Mouse (Mus musculus) adipocyte (in vitro differentiated cells): ENCODE results near the gene Slc35b2.

Experiments
- DNase-seq: peaks from one replicate; pipeline ENCODE4 v3.0.0-alpha.2; 2016; ENCODE audit warnings: low spot score

Gene Slc35b2

DNA sequence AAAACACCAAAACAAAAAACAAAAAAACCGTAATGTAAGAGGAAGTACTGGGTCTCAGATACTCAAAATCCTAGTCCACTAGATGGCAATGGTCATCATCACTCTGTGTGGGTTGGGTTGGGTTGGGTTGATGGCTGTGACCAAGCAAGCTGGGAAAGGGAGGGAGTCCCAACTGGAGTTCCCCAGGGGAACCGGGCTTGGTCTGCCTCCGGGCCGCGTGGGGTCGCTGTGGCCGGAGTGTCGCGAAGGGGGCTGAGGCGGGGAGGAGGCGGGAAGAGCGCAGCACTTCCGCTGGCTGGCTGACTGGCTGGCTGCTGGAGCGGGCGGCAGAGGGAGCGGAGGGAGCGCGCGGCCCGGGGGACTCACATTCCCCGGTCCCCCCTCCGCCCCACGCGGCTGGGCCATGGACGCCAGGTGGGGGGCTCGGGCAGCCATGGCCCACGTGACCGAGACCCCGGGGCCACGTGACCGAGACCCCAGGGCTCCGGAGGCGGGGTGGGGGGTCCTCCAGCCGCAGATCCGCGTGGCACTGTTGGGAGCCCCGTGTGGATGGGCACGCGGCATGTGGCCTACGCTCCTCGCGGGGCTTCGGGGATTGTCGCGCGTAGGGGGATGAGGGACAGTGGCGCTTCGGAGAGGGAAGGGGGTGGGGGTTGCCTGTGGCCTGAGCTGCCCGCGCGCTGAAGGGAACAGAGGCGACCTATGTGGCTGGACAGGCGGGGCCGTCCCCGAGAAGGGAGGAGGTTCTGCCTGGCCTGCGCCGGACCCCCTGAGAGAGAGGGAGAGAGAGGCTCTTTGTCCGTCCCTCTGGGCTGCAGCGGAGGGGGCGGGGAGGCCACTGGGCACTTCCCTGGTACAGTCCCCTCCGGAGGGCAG is at the start of gene Slc35b2:
Gene Slc35b2, plus strand, starts transcription at position 220 of the 876 bp plus-strand sequence.
- DNase-seq = peak; percentile 96

DNA sequence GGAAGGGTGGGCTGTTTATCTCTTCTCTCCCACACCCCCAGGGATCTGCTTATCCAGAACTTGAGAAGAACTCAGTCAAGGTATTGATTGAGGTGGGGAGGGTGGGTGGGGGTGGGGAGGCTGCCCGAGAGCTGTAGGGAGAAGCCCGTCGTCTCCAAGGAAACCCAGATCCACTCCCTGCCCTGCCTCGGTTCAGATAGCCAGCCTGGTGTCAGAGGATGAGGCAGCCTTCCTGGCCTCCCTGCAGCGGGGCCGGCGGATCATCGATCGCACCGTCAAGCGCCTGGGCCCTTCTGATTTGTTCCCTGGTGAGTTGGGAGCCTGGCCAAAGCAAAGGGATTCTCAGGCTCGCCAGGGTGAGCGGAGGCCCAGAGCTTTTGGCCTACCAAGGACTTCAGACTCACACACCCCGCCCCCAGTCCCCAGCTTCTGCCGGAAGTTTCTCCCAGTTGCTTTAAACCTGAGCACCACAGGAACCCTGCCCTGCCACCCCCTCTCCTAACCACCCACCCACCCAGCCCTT is 48.4 kb upstream of the Slc35b2 start:
- DNase-seq = no peak

DNA sequence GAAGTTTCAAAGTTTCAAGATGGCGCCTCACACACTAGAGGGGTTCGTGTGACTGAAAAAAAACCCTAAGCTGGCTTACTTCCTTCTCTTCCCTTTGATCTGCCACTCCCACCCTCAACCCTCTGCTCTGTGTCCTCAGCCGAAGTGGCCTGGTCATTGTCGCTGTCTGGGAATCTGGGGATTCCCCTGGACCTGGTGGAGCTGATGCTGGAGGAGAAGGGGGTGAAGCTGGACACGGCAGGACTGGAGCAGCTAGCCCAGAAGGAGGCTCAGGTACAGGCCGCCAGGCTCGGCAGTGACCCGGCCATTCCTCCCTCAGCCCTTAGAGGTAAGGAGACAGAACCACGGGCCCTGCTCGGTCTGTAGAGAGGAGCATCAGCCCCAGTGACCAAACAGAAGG is 47.9 kb upstream of the Slc35b2 start:
- DNase-seq = no peak

DNA sequence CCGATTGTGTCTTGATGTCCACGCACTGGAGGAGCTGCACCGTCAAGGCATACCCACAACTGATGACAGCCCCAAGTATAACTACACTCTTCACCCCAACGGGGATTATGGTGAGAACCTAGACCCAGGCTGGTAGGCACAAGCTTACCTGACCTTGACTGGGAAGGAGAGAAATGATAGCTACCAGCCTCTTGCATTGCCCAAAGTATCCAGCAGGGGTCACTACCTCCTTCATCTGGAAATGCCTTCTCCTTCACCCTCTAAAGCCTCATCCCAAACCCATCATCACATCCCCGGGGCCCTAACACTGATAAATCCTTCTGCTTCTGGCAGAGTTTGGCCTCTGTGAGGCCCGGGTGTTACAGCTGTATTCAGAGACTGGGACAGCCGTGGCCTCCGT is 47.2 kb upstream of the Slc35b2 start:
- peak; percentile 74 for DNase-seq

DNA sequence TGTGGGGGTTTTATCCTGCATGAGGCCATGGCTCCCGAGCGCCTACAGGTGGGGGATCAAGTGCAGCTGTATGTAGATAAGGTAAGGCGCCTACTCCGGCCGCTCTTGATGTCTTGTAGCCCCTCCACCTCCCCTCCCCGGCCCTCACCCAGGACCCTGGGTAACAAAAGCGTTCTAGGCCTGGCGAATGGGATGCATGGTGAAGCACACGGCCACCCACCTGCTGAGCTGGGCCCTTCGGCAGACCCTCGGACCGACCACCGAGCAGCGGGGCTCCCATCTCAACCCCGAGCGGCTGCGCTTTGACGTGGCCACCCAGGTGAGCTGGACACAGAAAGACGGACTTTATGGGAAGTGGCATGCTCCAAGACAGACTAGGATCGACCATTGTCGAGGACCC is 46.5 kb upstream of the Slc35b2 start:
- no peak for DNase-seq

DNA sequence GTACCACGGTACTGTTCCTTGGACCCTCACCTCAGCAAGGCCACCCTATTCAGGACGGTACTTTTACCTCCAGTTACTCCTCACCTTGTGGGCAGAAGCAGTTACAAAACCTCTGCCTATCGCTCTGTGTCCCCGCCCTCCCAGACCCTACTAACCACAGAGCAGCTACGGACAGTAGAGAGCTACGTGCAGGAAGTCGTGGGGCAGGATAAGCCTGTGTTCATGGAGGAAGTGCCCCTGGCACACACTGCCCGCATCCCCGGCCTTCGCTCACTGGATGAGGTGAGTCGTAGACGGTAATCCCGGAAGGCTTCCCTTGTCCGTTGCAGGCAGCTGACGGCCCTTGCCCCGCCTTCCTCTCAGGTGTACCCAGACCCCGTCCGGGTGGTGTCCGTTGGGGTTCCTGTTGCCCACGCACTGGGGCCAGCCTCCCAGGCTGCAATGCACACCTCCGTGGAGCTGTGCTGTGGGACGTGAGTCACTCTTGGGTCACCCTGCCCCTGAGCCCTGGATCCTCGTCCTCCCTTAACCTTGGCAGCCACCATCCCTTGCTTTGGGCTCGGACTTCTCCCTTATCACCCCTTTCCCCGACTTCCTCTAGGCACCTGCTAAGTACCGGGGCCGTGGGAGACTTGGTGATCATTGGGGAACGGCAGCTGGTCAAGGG is 46.0 kb upstream of the Slc35b2 start:
- DNase-seq = no peak

DNA sequence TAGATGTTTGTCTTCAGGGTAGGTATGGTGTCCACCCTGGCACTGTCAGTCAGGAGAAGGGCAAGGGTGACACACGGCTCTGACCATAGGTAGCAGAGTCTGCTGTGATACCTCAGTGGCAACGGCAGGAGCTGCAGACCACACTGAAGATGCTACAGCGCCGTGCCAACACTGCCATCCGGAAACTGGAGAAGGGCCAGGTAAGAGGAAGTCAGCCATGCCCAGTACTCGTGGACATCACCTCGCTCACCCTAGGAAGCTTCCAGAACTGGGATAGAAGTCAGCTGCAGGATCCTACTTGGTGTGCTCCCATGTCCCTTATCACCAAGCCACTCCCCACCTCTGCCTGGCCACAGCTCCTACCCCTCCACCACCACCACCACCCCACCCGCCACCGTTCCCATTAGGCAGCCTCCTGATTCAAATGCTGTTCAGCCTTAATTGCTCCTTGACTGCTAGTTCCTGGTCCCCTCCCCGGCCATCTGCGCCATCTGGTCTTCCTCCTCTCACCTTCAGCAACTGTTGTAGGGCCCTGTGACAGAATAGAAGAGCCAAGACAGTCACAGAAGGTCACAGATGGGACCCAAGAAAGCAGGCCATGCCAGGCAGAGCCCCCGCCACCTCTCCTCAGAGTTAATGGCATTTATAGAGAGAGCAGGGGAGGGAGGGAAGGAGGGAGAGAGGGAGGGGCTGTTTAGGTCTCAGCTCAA is 44.8 kb upstream of the Slc35b2 start:
- DNase-seq = no peak

DNA sequence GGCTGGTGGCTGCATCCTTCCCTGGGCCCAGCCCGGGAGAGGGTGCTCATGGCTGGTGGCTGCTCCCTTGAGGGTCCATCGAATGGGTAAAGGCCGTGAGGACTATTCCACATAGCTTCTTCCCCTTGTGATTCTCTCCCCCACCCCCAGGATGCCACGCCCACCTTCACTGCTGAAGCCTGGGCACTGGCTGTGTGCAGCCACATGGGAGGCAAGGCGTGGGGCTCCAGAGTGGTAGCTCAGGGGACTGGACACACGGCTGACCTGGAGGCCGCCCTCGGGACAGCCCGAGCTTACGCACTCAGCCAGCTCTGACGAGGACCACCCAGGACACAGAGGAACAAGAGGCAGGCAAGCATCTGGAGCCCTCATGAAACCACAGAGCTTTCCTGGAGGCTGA is 43.5 kb upstream of the Slc35b2 start:
- DNase-seq = no peak

DNA sequence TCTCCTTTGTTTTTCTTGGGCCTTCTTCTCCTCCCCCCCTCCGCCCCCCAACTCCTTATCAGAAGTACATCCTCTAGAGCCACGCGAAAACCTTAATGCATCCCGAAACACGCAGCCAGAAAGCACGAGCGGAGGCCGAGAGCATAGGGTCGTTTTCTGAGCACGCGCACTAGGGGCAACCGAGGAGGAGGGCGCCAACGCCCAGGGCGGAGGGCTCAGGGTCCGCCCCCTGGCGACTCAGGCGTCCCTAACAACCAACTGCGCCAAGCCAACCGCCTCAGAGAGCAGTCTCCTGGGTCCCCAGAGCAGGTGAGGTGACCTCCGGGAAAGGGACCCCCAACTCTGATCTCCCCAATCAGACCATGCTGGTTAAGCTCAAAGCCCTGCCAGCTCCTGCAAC is 40.4 kb upstream of the Slc35b2 start, which contains the start of gene Tcte1:
Gene Tcte1, plus strand, starts transcription at position 172 of the 400 bp plus-strand sequence.
- no peak for DNase-seq

DNA sequence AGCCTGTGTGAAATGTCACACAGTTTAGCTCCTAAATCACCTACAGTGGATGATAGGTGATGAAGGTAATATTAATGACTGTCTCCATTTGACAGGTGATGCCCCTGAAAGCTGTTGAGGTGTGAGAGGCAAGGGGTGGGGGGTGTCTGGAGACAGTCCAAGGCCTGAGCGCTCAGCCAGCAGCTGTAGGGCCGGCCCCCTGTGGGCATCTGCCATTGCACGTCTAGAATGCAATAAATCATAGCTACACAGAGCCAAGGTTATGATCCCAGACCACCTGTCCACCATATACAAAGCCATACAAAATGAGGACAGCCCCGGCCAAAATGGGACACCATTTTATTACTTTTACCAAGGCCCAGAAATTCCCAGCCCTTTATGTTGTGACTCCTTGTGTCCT is 38.7 kb upstream of the Slc35b2 start:
- no peak for DNase-seq

DNA sequence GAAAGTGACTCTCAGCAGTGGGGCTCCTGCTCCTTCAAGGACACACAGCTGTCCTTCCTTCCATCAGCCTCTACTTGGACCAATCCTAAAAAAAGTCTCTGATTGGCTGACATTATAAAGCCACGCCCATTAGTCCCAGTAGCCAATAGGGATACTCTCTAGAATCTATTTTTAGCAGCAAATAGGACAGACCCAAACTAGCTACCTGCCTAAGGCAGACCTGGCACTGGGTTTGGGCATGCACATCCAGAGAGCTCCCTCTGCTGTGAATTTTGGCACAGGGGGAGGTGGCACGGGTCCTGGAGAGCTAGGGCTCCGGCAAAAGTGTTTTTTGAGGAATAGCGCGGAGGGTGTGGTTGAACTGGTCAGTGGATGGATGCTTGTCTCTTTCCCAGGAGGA is 37.1 kb upstream of the Slc35b2 start:
- no peak for DNase-seq

DNA sequence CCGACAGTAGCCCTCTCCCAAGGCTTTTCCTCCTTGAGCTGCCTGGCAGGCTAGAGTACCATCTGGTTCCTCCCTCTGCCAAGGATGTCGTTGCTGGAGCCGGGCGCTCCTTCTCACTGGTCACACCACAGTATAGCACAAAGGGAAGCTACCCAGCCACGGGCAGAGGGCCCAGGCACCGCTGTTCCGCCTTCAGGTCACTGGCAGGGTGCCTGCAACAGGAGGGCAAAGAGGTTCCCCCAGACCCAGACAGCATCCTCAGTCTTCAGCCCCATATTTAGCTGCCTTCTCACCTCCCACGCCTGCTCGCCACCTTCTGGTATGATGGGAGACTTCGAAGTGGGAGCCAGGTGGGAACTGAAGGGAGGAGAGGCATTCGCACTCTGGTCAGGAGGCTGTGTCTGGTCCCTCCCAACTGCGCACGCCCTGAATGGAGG is 33.3 kb upstream of the Slc35b2 start:
- DNase-seq = no peak

DNA sequence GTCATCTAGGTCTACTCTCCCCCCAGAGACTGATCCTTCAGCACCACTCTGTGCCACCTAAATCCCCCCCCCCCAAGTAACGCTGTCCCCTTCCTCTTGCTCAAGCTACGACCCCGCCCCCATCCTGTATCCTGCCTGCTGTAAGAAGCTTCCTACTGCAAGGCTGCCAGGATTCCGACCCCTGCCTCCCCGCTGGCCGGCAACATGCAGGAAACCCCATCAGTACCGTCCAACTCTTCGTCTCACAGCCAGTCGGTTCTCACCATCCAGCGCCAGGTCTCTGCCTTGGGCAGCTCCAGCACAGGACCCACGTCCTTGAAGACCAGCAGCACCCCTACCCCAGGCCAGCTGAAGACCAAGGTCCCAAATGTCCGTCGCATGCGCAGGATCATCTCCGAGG is 30.8 kb upstream of the Slc35b2 start:
- DNase-seq = no peak

DNA sequence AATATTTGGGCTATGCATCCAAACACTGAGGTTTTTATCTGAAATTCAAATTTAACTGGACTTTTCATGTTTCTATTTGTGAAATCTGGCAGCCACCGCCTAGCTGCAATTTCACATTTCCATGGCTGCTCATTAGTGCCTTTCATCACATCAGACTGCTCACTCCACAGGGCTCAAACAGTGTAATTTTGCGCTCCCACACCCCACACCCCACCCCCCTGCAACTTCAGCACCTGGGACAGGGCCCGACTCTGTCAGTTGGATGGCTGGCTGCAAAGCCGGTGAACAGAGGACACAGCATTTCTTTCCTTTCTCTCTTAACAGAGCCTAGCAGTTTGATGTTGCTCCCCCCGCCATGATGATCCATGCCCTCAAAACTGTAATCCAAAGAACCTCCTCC is 27.4 kb upstream of the Slc35b2 start:
- peak; percentile 35 for DNase-seq

DNA sequence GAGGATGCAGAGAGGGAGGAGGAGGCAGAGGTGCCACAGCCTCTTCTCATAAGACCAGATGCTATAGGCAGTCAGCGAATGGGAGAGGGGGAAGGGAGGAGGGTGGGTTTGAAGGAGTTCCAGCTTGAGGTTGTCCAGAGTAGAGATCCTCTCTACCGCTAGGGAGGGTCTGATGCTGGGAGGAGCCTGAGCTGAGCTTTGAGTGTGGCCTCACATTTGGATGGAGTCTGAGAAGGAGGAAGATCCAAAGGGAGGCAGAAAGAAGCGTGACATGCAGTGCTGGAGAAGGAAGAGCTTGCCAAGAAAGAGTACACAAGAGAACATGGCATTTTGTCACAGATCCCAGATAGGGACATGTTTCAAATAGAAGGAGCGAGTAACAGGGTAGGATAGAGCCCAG is 25.3 kb upstream of the Slc35b2 start:
- no peak for DNase-seq

DNA sequence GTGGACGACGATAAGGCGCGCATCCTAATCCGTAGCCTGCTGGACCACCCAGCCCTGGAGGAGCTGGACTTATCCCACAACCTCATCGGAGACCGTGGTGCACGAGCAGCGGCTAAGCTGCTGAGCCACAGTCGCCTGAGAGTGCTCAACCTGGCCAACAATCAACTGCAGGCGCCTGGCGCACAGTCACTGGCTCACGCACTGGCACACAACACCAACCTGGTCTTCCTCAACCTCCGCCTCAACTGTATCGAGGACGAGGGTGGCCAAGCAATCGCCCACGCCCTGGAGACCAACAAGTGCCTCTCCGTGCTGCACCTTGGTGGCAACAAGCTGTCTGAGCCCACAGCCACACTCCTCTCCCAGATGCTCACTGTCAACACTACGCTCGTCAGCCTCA is 24.0 kb upstream of the Slc35b2 start:
- no peak for DNase-seq

DNA sequence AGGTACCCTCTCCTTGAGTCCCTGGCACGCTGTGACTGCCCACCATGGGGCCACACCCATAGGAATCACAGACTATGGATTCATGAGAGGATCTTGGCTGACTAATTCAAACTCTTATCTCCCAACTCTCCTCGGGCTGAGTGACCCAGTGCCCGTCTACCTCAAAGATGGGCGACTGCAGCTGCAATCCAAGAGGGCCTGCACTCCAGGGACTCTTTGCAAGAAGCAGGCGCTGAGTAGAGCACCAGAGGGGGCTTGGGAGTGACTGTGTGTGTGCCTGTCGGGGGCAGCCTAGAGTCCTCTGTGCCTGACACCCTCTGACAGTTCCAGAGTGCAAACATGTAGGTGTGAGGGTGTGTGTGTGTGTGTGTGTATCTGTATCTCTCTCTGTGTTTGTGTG is 21.5 kb upstream of the Slc35b2 start:
- DNase-seq = no peak

DNA sequence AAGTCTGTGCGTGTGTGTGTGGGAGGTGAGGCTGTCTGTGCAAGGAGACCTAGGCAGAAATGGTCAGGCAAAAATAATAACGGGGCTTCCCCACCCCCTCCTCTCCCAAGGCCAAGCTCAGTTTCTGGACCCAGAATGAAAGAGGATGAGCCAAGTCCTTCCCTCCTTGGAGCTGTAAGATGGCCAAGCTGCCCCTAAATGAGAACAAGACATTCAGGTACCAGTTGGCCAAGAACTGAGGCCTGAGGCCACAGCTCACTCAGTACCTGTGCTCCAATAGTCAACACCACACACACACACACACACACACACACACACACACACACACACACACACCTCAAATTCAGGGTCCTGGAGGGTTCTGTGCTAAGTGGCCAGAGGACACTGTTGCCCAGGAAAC is 21.0 kb upstream of the Slc35b2 start:
- DNase-seq = no peak

DNA sequence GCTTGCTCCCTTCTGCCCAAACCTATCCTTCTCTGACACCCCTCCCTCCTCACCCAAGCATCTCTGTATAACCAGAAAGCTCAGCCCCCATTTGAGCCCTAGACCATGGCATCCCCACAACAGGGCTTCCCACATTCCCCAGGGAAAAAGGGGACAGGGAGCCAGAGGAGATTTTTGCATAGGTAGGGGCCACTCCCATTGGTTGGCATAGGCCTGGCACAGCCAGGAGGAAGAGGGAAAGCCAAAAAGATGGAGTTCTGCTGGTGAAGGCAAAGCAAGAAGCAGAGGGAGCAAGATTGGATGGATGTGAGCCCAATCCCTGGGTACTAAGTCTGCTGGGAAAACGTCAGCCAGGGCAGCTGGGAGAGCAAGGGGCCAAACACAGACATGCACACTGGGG is 20.6 kb upstream of the Slc35b2 start:
- no peak for DNase-seq

DNA sequence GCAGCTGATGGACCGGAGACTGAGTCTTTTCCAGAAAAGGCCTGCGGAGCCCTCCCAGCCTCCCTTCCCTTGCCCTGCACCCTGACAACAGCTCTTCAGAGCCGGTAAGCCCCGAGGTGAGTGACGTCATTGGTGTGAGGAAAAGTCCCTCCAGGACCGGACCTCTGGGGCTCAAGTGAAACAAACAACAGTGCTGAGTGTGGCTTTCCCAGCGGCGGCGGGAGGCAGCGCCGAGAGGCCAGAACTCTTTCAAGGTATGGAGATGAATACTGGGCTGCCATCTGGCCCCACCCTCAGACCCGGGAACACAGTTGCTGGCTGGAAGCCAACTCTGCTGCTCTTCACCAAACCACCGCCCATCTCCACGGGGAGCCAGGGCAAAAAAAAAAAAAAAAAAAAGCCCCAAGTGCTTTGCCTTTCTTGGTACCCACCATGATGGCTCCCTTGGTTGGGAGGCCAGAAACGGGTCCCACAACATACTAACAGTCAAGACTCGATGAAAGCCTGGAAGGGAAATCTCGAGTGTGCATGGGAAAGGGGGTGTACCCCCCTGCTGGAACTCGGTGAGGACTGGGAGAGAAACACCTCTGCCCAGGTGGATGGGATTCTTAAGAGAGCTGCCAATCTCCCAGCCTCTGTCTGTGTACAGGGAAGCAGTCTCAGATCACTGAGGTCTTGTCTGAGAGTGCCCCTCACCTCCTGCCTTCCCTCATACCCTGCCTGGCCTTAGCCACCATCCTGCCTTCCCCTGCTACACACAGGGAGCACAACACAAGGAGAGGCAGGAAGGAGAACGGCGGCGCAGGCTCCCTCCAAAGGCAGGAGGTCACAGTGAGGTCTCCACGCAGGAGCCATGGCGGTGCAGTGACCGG is 19.4 kb upstream of the Slc35b2 start:
- no peak for DNase-seq

DNA sequence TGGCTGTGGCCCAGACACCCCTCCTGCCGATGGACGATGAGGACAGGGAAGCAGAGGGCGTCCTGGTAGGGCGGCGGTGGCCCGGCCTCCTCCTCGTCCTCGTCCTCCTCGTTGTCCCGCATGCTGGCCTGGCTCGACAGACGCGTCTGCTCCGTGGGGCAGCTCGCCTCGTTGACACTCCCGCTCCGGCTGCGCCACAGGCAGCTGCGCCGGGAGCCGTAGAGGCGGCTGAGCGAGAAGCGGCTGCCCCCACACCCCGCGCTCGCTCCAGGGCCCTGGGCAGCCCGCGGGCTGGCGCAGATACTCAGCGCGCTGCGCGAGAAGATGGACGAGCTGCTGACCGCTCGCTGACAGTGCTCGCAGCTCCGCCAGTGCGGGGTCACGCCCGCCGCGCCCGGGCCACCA is 18.8 kb upstream of the Slc35b2 start:
- no peak for DNase-seq
